Mouse (Mus musculus): ENCODE results near the gene Rom1. TPM values are rescaled to one million over a fixed set of nuclear protein-coding genes. Genes with fewer than 3 reads are reported as not detected.

Gene Rom1
- polyA plus RNA-seq, 1 experiment from 2014 or later = 1.7 TPM

DNA sequence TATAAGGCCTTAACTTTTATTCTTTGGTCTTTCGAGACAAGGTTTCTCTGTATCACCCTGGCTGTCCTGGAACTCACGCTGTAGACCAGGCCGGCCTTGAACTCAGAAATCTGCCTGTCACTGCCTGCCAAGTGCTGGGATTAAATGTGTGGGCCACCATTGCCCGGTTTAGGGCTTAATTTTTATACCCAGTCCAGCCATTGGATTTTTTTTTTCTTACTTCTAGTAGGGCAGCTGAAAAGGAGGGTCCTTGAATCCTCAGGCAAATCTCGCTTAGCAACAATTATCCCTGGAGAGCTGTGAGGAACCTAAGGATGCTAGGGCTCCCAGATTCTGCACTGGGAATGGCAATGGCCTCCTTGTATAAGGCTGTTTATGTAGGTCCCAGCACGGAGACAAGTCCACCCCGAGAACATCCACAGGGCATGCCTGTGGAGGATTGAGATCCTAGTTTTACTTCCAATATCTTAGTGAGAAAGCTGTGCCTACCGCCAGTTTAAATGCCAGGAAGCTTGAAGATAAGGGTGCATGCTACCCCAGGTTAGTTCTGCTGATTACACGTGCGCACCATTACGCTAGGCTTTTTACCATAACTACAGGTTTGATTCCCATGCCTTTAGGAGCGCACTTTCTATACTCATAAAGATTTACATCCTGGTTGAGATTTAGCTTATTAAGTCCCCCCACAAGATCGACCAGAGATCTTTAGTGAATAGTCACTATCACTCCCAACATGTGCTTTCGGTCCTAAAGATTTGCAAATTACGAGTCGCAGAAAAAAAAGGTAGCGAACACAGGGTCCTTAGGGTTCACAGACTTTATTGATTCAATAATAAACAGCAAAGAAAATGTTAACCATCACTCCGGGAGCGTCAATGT is 41.3 kb downstream of the Rom1 start:
- ATAC-seq (replicated peaks; ENCODE audit: insufficient number of reproducible peaks, low FRiP score, low TSS enrichment) = no peak
- peak overlapping the region; percentile 88 for H3K9ac ChIP-seq (ENCODE audit: low read depth, low read length)
- H3K27me3 ChIP-seq (ENCODE audit: control insufficient read depth, insufficient read depth, low read length) = no peaks in the 10 kb centered on the region
- 0 out of 2 replicates have a peak, but pooled peaks cover 6% of the 10 kb centered on the region for H3K4me1 ChIP-seq (ENCODE audit: control insufficient read depth, insufficient read depth, low read length)
- peak overlapping the region; percentile 84 for H3K27ac ChIP-seq (ENCODE audit: low read depth, low read length)
- H3K36me3 ChIP-seq (ENCODE audit: control insufficient read depth, insufficient read depth, low read length) = 0 out of 2 replicates have a peak, but pooled peaks cover 2% of the 10 kb centered on the region
- no peaks in the 10 kb centered on the region for H3K9me3 ChIP-seq (replicated peaks; ENCODE audit: control insufficient read depth, low read length)
- peak overlapping the region; percentile 75 for H3K4me3 ChIP-seq (ENCODE audit: low read depth, low read length)
- peak overlapping the region; percentile 87 for H3K4me2 ChIP-seq
- 17% methylated on average over 19 of the region's 19 CpGs for WGBS (ENCODE audit: insufficient replicate concordance)

DNA sequence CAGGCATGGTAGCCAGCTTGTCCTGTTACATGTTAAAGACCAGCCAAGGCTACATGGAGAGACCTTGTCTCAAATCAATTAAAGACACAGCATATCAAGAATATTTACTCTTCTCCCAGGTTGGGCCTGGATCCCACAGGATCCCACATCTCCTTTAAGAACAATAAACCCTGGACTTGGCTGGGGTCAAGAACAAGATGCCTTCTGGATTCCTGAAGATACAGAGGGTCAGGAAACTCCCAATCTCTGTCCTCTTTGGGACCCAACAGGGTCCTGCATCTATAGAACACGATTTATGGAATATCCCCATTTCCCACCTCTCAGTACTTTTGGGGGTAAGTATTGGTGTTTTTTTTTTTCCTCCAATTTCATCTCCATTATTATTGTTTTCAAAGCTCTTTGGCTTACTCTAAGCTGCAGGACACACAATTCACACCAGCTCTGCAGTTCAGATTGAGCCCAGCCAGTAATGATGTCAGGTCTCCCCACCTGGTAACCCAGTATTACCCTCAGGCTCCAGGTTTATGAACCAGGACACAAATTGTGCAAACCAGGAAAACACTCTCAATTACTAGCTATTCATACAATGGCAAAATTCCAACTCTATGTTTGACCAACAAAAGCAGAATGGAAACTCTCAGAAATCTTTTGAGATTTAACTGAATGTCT is 42.1 kb downstream of the Rom1 start:
- H3K36me3 ChIP-seq (ENCODE audit: control insufficient read depth, insufficient read depth, low read length) = 0 out of 2 replicates have a peak, but pooled peaks cover 2% of the 10 kb centered on the region
- H3K27ac ChIP-seq (ENCODE audit: low read depth, low read length) = peak overlapping the region; percentile 84; the same call in 1 of the 2 replicates
- 0 out of 2 replicates have a peak, but pooled peaks cover 6% of the 10 kb centered on the region for H3K4me1 ChIP-seq (ENCODE audit: control insufficient read depth, insufficient read depth, low read length)
- peak overlapping the region; percentile 88; the same call in 1 of the 2 replicates for H3K9ac ChIP-seq (ENCODE audit: low read depth, low read length)
- H3K4me2 ChIP-seq = peak overlapping the region; percentile 87; the same call in 1 of the 2 replicates
- H3K4me3 ChIP-seq (ENCODE audit: low read depth, low read length) = no peak overlapping the region
- H3K9me3 ChIP-seq (replicated peaks; ENCODE audit: control insufficient read depth, low read length) = no peaks in the 10 kb centered on the region
- WGBS (ENCODE audit: insufficient replicate concordance) = 64% methylated on average over 1 of the region's 1 CpGs
- H3K27me3 ChIP-seq (ENCODE audit: control insufficient read depth, insufficient read depth, low read length) = no peaks in the 10 kb centered on the region
- ATAC-seq (replicated peaks; ENCODE audit: insufficient number of reproducible peaks, low FRiP score, low TSS enrichment) = no peak

DNA sequence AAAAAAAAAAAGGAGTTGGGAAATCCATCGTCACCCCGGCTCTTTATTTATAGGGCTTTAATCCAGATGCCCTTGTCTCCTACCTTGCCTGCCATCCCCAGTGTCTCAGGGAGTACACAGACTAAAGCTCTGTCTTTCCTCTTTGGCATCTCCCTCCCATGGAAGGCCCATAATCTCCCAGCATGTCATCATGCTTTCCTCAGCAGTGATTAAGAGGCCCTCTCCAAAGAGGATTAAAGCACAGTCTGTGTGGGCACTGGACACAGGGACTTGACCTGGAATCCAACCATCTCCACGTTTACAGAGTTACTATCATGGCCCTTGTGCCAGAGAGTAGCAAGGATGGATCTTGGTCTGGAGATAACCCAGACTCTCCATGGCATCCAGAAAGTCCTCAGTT is 45.5 kb downstream of the Rom1 start, which contains the start of the genes Lbhd1 and Gm49403:
Lbhd1 (plus strand) TSS at position 117 of the 400 bp plus-strand sequence.
Gm49403 (plus strand) TSS at position 315 of the 400 bp plus-strand sequence.
- Histone ChIP-seq H3K4me3 (ENCODE audit: low read depth, low read length) (no peak within 1 kb of the TSS), H3K27ac (ENCODE audit: low read depth, low read length) (no peak within 1 kb of the TSS), H3K9me3 (replicated peaks; ENCODE audit: control insufficient read depth, low read length) (no peaks in the 10 kb centered on the region), H3K27me3 (ENCODE audit: control insufficient read depth, insufficient read depth, low read length) (no peaks in the 10 kb centered on the region), H3K36me3 (ENCODE audit: control insufficient read depth, insufficient read depth, low read length) (0 out of 2 replicates have a peak, but pooled peaks cover under 1% of the 10 kb centered on the region), H3K4me1 (ENCODE audit: control insufficient read depth, insufficient read depth, low read length) (peaks cover 11% of the 10 kb centered on the region; the same call in 1 of the 2 replicates), H3K9ac (ENCODE audit: low read depth, low read length) (no peak within 1 kb of the TSS), H3K4me2 (no peak within 1 kb of the TSS)
- ATAC-seq (replicated peaks; ENCODE audit: insufficient number of reproducible peaks, low FRiP score, low TSS enrichment) = no peak
- 70% methylated on average over 3 of the region's 3 CpGs for WGBS (ENCODE audit: insufficient replicate concordance)

DNA sequence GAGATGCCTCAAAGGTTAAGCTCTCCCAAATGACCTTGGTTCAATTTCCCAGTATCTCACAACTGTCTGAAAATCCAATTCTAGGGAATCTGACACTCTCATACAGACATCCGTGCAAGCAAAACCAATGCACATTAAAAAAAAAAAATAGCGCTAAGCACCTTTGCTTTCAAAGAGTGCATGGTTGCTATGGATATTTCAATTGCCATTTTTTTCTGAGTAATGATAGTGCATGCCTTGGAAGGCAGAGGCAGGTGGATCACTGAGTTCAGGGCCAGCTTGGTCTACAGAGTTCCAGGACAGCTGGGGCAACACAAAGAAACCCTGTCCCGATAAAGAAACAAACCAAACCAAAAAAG is 48.1 kb downstream of the Rom1 start:
- Histone ChIP-seq H3K27ac (ENCODE audit: low read depth, low read length) (no peak overlapping the region), H3K36me3 (ENCODE audit: control insufficient read depth, insufficient read depth, low read length) (0 out of 2 replicates have a peak, but pooled peaks cover 2% of the 10 kb centered on the region), H3K9ac (ENCODE audit: low read depth, low read length) (peak overlapping the region; percentile 82; the same call in 1 of the 2 replicates), H3K4me3 (ENCODE audit: low read depth, low read length) (peak overlapping the region; percentile 70), H3K27me3 (ENCODE audit: control insufficient read depth, insufficient read depth, low read length) (no peaks in the 10 kb centered on the region), H3K4me1 (ENCODE audit: control insufficient read depth, insufficient read depth, low read length) (peaks cover 7% of the 10 kb centered on the region; the same call in 1 of the 2 replicates), H3K9me3 (replicated peaks; ENCODE audit: control insufficient read depth, low read length) (no peaks in the 10 kb centered on the region), H3K4me2 (peak overlapping the region; percentile 73)
- WGBS (ENCODE audit: insufficient replicate concordance) = 24% methylated on average over 3 of the region's 3 CpGs
- no peak for ATAC-seq (replicated peaks; ENCODE audit: insufficient number of reproducible peaks, low FRiP score, low TSS enrichment)

DNA sequence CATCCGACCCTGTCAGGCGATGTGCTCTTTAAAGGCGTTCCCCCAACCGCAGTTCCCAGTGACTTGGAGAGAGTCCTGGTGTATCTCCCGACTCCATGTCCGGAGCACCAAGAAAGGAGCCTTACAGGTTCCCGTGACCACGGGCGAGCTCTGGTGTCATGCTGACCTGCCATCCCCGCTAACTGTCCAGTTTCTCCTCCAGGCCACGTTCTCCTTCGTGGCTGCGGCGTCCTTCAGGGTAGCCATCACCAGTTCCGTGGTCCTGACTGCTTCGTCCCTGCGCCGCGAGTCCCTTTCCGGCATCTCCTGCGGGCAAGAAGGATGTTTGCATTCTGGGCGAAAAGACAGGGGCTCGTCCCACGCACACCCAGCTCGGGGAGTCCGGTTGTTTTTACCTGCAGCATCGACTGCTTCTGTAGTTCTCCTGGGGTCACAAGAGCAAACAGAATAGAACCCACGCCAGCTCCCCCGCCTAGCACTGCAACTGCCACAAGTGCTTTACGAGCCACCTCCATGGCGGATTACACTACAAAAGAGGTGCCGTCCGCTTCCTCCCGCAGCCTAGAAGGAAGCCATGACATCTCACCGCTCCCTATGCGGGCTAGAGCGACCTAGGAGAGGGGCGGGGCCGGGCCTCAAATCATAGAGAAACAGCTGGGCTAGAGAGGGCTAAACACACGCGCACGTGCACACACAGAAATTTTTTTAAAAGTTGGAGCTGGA is 48.7 kb downstream of the Rom1 start, which contains the start of gene Uqcc3:
Uqcc3 (minus strand) TSS at position 613 of the 723 bp plus-strand sequence.
- H3K4me1 ChIP-seq (ENCODE audit: control insufficient read depth, insufficient read depth, low read length) = peaks cover 7% of the 10 kb centered on the region; the same call in 1 of the 2 replicates
- WGBS (ENCODE audit: insufficient replicate concordance) = under 1% methylated on average over 42 of the region's 42 CpGs
- H3K9me3 ChIP-seq (replicated peaks; ENCODE audit: control insufficient read depth, low read length) = no peaks in the 10 kb centered on the region
- peak within 1 kb of the TSS; percentile 73 for H3K4me2 ChIP-seq
- H3K36me3 ChIP-seq (ENCODE audit: control insufficient read depth, insufficient read depth, low read length) = peaks cover 5% of the 10 kb centered on the region; the same call in 1 of the 2 replicates
- H3K4me3 ChIP-seq (ENCODE audit: low read depth, low read length) = peak within 1 kb of the TSS; percentile 70
- peak within 1 kb of the TSS; percentile 63 for H3K27ac ChIP-seq (ENCODE audit: low read depth, low read length)
- no peaks in the 10 kb centered on the region for H3K27me3 ChIP-seq (ENCODE audit: control insufficient read depth, insufficient read depth, low read length)
- peak; percentile 91 for ATAC-seq (replicated peaks; ENCODE audit: insufficient number of reproducible peaks, low FRiP score, low TSS enrichment)
- peak within 1 kb of the TSS; percentile 82 for H3K9ac ChIP-seq (ENCODE audit: low read depth, low read length)

Small RNA genes lying within 50 kb of the gene (microRNA-seq; reads per million reads assigned to microRNA genes)
- 0.27 reads per million for gene Mir5136 (ENCODE audit: borderline number of aligned reads)

Other genes with a start within 250 kb of the Rom1 start
- 82.6 and 87.8 TPM in 2 replicates for gene Slc3a2, start 206.0 kb downstream of the Rom1 start, polyA plus RNA-seq (2014; fragmentation: Nextera tagmentation; extraction: Ambion mirVana)
- gene Wdr74, start 193.5 kb downstream of the Rom1 start, polyA plus RNA-seq (2014; fragmentation: Nextera tagmentation; extraction: Ambion mirVana) = 56.4 and 58.8 TPM in 2 replicates
- gene 1700092M07Rik, start 188.6 kb downstream of the Rom1 start, polyA plus RNA-seq (2014; fragmentation: Nextera tagmentation; extraction: Ambion mirVana) = 0.99 and 2.2 TPM in 2 replicates
- gene Stx5a, start 187.9 kb downstream of the Rom1 start, polyA plus RNA-seq (2014; fragmentation: Nextera tagmentation; extraction: Ambion mirVana) = 82.2 and 85.1 TPM in 2 replicates
- 126 and 138 TPM in 2 replicates for gene Nxf1, start 172.3 kb downstream of the Rom1 start, polyA plus RNA-seq (2014; fragmentation: Nextera tagmentation; extraction: Ambion mirVana)
- 146 and 150 TPM in 2 replicates for gene Tmem223, start 158.4 kb downstream of the Rom1 start, polyA plus RNA-seq (2014; fragmentation: Nextera tagmentation; extraction: Ambion mirVana)
- 63.9 and 69.9 TPM in 2 replicates for gene Tmem179b, start 154.9 kb downstream of the Rom1 start, polyA plus RNA-seq (2014; fragmentation: Nextera tagmentation; extraction: Ambion mirVana)
- gene Taf6l, start 142.9 kb downstream of the Rom1 start, polyA plus RNA-seq (2014; fragmentation: Nextera tagmentation; extraction: Ambion mirVana) = 12.8 and 14.3 TPM in 2 replicates
- gene Polr2g, start 130.8 kb downstream of the Rom1 start, polyA plus RNA-seq (2014; fragmentation: Nextera tagmentation; extraction: Ambion mirVana) = 138 and 155 TPM in 2 replicates
- gene Zbtb3, start 126.8 kb downstream of the Rom1 start, polyA plus RNA-seq (2014; fragmentation: Nextera tagmentation; extraction: Ambion mirVana) = 3.9 and 5.2 TPM in 2 replicates
- gene Ttc9c, start 110.0 kb downstream of the Rom1 start, polyA plus RNA-seq (2014; fragmentation: Nextera tagmentation; extraction: Ambion mirVana) = 32.3 and 34.0 TPM in 2 replicates
- 4.6 and 6.1 TPM in 2 replicates for gene Hnrnpul2, start 109.3 kb downstream of the Rom1 start, polyA plus RNA-seq (2014; fragmentation: Nextera tagmentation; extraction: Ambion mirVana)
- not detected in 2 replicates for gene AC129217.1, start 99.6 kb downstream of the Rom1 start, polyA plus RNA-seq (2014; fragmentation: Nextera tagmentation; extraction: Ambion mirVana)
- gene Bscl2, start 91.9 kb downstream of the Rom1 start, polyA plus RNA-seq (2014; fragmentation: Nextera tagmentation; extraction: Ambion mirVana) = 37.9 and 41.7 TPM in 2 replicates
- gene Gng3, start 90.2 kb downstream of the Rom1 start, polyA plus RNA-seq (2014; fragmentation: Nextera tagmentation; extraction: Ambion mirVana) = 3.5 and 4.2 TPM in 2 replicates
- gene Lrrn4cl, start 78.6 kb downstream of the Rom1 start, polyA plus RNA-seq (2014; fragmentation: Nextera tagmentation; extraction: Ambion mirVana) = 0.33 and 0.44 TPM in 2 replicates
- gene Ubxn1, start 57.9 kb downstream of the Rom1 start, polyA plus RNA-seq (2014; fragmentation: Nextera tagmentation; extraction: Ambion mirVana) = 141 and 143 TPM in 2 replicates
- 53.5 and 59.0 TPM in 2 replicates for gene Uqcc3, start 48.4 kb downstream of the Rom1 start, polyA plus RNA-seq (2014; fragmentation: Nextera tagmentation; extraction: Ambion mirVana)
- 60.1 and 72.4 TPM in 2 replicates for gene Lbhd1, start 45.6 kb downstream of the Rom1 start, polyA plus RNA-seq (2014; fragmentation: Nextera tagmentation; extraction: Ambion mirVana)
- not detected in 2 replicates for gene Gm49403, start 45.4 kb downstream of the Rom1 start, polyA plus RNA-seq (2014; fragmentation: Nextera tagmentation; extraction: Ambion mirVana)
- gene 1810009A15Rik, start 40.5 kb downstream of the Rom1 start, polyA plus RNA-seq (2014; fragmentation: Nextera tagmentation; extraction: Ambion mirVana) = 77.5 and 86.8 TPM in 2 replicates
- gene Gm49416, start 40.4 kb downstream of the Rom1 start, polyA plus RNA-seq (2014; fragmentation: Nextera tagmentation; extraction: Ambion mirVana) = not detected in 2 replicates
- 19.2 and 24.6 TPM in 2 replicates for gene Ints5, start 36.4 kb downstream of the Rom1 start, polyA plus RNA-seq (2014; fragmentation: Nextera tagmentation; extraction: Ambion mirVana)
- gene Ganab, start 31.3 kb downstream of the Rom1 start, polyA plus RNA-seq (2014; fragmentation: Nextera tagmentation; extraction: Ambion mirVana) = 66.6 and 81.4 TPM in 2 replicates
- 33.2 and 35.9 TPM in 2 replicates for gene B3gat3, start 9.0 kb downstream of the Rom1 start, polyA plus RNA-seq (2014; fragmentation: Nextera tagmentation; extraction: Ambion mirVana)
- gene Eml3, start 196 bp upstream of the Rom1 start, polyA plus RNA-seq (2014; fragmentation: Nextera tagmentation; extraction: Ambion mirVana) = 8.1 and 8.5 TPM in 2 replicates
- gene Mta2, start 12.5 kb upstream of the Rom1 start, polyA plus RNA-seq (2014; fragmentation: Nextera tagmentation; extraction: Ambion mirVana) = 30.0 and 39.9 TPM in 2 replicates
- gene Tut1, start 24.5 kb upstream of the Rom1 start, polyA plus RNA-seq (2014; fragmentation: Nextera tagmentation; extraction: Ambion mirVana) = 17.1 and 19.8 TPM in 2 replicates
- gene Eef1g, start 37.7 kb upstream of the Rom1 start, polyA plus RNA-seq (2014; fragmentation: Nextera tagmentation; extraction: Ambion mirVana) = 344 TPM in 2 replicates
- 15.1 and 17.4 TPM in 2 replicates for gene Ahnak, start 59.9 kb upstream of the Rom1 start, polyA plus RNA-seq (2014; fragmentation: Nextera tagmentation; extraction: Ambion mirVana)
- not detected in 2 replicates for gene Scgb1a1, start 158.6 kb upstream of the Rom1 start, polyA plus RNA-seq (2014; fragmentation: Nextera tagmentation; extraction: Ambion mirVana)
- gene Asrgl1, start 206.3 kb upstream of the Rom1 start, polyA plus RNA-seq (2014; fragmentation: Nextera tagmentation; extraction: Ambion mirVana) = 8.4 and 12.2 TPM in 2 replicates